Mouse (Mus musculus) testis, postnatal 14 days (tissue): ENCODE data around the gene Kndc1.
A peak's percentile ranks its signal among the peaks of the same experiment; 100 is the strongest.

Source experiments
- DNase-seq: peaks from one replicate; pipeline ENCODE4 v3.0.0; 2021; ENCODE audit warnings: low spot score

Gene Kndc1

GRCm38 (mm10) chr7:139951991-139952633 is 57.6 kb downstream of the Kndc1 start:
- no peak for DNase-seq

DNA sequence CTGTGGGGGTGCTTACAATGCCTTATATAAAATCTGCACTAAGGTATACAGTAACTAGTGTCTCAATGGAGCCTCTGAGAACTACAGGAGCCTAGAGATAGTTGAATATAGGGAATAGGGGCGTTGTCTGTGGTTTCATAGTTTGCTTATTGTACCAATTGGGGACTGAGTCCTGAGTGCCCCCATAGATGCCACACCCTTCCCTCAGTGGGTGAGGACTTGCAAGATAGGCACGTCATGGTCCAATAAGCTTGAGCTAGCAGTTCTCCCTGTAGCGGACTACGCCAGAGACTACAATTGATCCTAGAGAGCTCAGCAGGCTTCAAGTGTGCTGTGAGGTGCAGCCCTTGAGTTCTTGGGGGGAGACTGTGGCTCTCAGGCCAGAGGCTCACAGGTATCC is 61.0 kb downstream of the Kndc1 start:
- DNase-seq: no peak

DNA sequence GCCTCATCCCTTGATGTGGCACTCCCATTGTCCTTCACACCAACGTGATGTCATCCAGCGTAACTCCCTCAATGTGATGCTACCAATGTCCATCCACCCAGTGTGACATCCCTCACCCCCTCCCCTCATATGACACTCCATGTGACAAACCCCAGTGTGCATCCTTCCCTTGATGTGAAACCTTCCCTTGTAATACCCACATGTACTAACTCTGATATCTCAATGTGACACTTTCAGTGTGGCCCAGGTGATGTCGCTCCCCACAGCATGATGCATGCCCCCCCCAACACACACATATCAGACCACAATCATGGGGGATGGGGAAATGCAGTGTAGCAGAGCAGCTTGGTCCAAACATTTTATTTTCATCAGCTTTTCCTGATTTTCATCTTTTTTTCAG is 62.2 kb downstream of the Kndc1 start:
- no peak for DNase-seq

GRCm38 (mm10) chr7:139957437-139957836 is 62.9 kb downstream of the Kndc1 start:
- DNase-seq: no peak

- DNase-seq: peak; percentile 86
Observed at GRCm38 (mm10) chr7:139957958-139958357, 63.5 kb downstream of the Kndc1 start.

- peak; percentile 85 for DNase-seq
Observed at GRCm38 (mm10) chr7:139961141-139961540, 66.6 kb downstream of the Kndc1 start.

DNA sequence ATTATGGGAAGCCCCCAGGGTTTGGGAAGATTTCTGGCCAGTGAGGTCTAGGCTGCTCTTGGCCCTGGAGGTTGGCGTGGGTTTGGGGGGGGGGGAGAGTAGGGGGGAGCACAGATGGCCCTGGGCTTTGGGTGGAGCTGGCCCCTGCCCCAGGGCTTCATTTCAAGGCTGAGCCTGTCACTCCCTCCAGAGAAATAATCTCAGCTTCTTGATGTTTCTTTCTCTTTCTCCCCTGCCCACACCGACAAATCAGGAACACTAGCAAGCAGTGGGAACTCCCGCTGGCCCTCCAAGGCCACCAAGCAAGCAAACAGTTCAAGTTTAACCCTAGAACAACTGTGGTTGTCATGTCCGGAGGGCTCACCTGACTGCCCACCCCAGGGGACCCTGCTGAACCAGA is 69.3 kb downstream of the Kndc1 start:
- DNase-seq: peak; percentile 75

DNA sequence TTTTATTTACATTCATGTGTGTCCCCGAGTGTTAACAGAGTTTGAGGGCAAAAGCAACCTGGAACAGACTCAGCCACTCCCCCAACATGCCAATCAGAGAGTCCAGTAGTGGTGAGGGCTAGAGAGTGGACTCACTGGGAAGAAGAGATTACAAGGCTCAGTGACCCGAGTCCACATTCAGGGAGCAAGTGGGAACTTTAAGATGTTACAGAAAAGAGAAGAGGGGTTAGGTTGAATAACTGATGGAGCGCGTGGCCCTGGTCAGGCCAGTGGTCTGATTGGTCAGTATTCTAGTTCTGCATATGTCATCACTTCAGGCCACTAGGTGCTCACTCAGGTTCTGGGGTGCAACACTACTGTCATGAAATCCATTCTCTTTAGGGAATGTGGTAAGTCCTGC is 72.7 kb downstream of the Kndc1 start:
- no peak for DNase-seq

DNA sequence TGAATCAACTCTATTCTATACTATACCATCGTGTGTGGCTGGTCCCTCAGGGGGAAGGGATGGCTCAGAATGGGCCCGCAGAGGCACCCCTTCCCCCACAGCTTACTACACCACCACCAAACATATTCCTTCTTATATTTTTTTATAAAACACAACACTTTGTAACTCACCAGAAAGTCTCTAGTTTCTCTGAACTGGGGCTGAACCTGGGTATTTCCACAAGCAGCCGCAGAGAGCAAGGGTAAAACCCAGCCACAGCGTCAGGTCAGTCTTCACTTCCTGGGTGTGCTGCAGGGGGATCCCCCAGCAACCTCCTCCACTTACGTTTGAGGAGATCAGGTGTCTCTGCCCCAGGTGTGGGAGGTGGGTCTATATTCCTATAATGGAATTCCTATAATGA is 73.9 kb downstream of the Kndc1 start:
- no peak for DNase-seq

GRCm38 (mm10) chr7:139969348-139970130 is 75.0 kb downstream of the Kndc1 start:
- DNase-seq: peak; percentile 69

DNA sequence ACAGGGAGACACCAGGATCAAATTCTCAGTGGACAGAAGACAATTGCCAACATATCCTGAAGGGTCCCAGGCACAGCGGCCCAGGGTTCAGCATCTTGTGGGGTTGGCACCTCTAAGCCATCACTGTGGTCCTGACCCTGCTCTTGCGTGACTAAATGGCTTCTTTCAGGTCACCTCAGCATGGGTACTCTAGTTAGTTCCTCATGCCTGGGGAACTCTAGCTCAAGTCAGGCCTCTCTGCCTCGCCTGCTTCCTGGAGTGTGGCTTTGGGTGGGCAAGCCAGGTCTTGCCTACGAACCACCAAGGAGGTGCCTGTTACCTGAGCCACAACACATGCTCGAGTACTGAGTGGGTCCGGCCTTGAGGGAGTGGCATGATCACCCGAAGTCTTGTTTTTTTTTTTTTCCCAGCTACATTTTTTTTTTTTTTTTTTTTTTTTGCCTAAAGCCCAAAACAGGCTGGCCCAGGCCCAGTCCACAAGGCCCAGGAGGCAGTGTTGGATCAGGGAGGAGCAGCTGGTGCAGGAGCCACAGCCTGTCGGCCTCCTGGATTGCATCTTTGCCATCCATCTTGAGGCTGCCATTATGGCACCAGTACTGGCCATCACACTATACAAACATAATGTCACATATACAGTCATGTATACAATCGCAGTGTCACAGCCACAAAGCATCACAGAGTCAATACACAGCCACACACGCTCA is 75.9 kb downstream of the Kndc1 start:
- no peak for DNase-seq

DNA sequence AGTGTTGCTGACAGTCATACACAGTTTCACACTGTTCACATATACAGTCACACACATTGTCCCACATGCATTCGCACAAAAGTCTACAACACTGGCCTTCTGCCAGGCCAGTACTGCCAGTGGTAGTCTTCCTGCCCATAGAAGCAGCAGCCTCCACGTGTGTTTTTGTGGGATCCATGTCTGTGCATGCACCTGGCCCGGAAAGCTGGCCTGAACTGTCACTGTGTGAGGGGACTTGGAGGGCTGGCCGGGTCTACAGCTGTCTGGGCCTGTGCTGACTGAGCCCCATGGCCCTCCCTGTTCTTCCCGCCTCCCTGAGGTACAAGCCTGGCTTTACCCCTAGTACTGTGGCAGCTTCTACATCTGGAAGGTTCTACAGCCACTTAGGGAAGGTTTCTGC is 76.5 kb downstream of the Kndc1 start:
- DNase-seq: no peak

DNA sequence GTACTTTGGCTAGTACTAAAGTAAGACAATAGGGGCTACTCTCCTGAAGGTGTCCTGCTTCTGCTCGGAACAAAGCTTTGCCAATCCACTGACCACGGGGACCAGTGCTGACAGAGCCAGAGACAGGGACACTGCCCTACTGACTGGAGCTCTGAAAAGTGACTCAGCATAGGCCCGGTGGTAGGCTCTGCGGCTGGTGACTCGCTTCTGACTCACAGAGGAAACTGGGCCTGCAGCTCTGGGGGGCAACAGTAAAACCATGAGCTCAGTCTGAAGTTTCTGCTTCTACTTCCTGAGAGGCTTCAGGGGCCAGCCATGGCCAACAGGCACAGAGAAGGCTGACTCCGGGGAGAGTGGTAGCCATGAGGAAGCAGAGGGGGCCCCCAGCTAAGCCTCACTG is 76.9 kb downstream of the Kndc1 start:
- DNase-seq: no peak

- DNase-seq: no peak
Observed at GRCm38 (mm10) chr7:139972923-139973331, 78.4 kb downstream of the Kndc1 start.

GRCm38 (mm10) chr7:139974307-139974706 is 79.8 kb downstream of the Kndc1 start:
- no peak for DNase-seq

DNA sequence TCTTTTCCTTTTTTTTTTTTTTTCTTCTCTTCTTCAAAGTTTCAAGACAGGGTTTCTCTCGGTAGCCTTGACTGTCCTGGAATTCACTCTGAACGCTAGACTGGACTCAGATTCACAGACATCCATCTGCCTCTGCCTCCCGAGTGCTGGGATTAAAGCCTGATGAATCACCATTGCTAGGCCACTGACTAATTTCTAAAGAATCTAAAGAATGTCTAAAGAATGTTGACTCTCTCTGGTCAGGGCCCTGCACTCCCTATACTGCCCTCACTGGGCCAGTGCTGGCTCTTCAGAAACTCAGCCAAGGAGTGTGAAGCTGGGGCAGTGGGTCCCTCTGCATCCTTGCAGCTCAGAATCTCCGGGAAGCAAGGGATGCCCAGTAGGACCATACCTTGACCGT is 81.0 kb downstream of the Kndc1 start:
- no peak for DNase-seq

- DNase-seq: peak; percentile 83
Observed at GRCm38 (mm10) chr7:139978278-139978892, 83.9 kb downstream of the Kndc1 start, which contains the start of gene 6430531B16Rik. Gene 6430531B16Rik (minus strand): TSS chr7:139978755.

GRCm38 (mm10) chr7:139979011-139979719 is 84.7 kb downstream of the Kndc1 start:
- no peak for DNase-seq

DNA sequence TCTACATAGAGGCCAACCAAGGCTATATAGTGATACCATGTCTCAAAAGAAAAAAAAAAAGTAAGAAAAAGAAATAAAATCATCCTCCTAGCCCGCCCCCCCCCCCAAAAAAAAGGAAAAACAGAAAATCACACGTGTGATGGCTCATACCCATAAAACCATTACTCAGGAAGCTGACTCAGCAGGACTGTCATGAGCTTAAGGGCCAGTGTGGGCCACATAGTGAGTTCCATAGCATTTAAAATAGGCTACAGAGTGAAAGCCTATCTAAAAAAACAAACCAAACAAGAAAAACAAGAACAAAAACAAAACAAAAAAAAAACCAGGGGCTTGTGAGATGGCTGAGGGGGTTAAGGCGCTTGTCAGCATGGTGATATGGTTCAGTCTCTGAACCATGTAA is 86.3 kb downstream of the Kndc1 start:
- DNase-seq: no peak

DNA sequence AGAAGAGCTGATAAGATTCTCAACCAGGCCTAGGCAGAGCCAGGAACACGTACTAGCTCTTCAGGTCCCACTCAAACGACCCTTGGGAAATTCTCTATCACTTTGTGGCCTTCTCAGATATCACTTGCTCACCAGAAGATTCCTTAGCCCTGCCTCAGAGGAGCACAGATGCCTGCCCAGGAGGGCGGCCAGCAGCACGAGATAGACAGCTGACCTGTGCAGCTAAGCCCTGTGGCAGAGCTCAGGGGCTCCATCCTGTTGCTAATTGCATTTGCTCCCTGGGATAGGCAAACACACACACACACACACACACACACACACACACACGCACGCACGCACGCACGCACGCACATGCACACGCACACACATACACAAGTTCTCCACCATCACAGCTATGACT is 87.6 kb downstream of the Kndc1 start:
- no peak for DNase-seq

- DNase-seq: no peak
Observed at GRCm38 (mm10) chr7:139984505-139984904, 90.0 kb downstream of the Kndc1 start.

GRCm38 (mm10) chr7:139988272-139988671 is 93.8 kb downstream of the Kndc1 start:
- DNase-seq: no peak
